Mouse (Mus musculus): ENCODE data around the gene Smpdl3b.

The Smpdl3b gene

DNA sequence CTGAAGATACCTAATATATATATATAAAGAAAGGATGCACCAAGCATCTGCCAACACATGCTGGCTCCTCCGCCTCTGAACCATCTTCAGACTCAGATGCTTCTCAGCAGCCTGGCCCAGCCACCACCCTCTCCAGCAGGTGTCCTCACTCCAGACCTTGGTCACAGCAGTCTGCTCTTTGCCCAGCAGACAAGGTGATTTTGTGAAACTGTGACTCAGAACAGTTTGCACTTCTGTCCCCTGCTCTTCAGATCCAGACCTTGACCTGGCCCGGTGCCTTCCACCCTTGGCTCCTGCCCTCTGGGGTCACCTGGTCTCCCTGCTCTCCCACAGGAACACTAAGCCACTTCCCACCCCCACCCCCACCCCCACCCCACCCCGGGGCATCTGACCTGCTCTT, 21.2 kb downstream of the Smpdl3b start:
- CTCF ChIA-PET, result interaction anchor here (0.6 to 1.3 kb wide), 2 partner anchors 26 to 87 kb away, joined by 3 to 6 read pairs; no protein-coding TSS in a partner anchor

- CTCF ChIA-PET, result no interaction called here
Measured at GRCm38 (mm10) chr4:132735389-132735788, 21.7 kb downstream of the Smpdl3b start.

GRCm38 (mm10) chr4:132734766-132735165, 22.3 kb downstream of the Smpdl3b start:
- CTCF ChIA-PET, result no interaction called here

DNA sequence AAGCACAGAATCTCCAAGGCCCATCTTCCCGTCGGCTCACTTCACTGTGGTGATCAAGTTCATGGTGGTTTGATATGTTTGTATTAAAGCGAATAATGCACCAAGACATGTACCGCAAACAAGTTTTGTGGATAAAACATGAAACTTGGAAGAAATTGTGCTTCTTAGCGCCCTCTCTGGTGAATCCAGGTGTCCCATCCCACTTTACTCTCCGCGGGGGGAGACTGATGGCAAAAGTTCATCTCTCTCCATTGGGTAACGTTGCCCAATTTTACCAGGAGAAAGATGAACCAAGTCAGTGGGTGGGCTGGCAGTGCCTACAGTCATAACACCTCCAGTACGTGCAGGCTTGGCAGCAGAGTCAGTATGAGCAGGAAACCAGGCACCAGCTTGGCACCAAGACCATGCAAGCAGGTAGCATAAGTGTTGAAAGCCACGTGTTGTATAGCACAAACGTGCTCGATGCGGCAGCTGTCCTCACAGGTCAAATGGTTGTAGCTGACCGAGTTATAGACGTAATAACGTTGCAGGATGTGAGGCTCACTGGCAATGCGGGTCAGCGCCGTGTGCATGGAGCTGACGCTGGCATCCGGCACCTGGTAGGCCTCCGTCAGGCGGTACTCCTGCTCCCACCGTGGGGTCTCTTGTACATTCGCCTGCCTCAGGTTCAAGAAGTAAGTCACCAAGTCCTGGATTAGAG, 23.8 kb downstream of the Smpdl3b start:
- CTCF ChIA-PET, result no interaction called here

GRCm38 (mm10) chr4:132732148-132732684, 24.8 kb downstream of the Smpdl3b start, which contains the start of gene Xkr8:
Gene Xkr8 (minus strand): TSS chr4:132732546.
- CTCF ChIA-PET, result no interaction called here

- CTCF ChIA-PET, result no interaction called here
Measured at GRCm38 (mm10) chr4:132731616-132732015, 25.4 kb downstream of the Smpdl3b start.

GRCm38 (mm10) chr4:132728233-132728632, 28.8 kb downstream of the Smpdl3b start:
- CTCF ChIA-PET, result no interaction called here

DNA sequence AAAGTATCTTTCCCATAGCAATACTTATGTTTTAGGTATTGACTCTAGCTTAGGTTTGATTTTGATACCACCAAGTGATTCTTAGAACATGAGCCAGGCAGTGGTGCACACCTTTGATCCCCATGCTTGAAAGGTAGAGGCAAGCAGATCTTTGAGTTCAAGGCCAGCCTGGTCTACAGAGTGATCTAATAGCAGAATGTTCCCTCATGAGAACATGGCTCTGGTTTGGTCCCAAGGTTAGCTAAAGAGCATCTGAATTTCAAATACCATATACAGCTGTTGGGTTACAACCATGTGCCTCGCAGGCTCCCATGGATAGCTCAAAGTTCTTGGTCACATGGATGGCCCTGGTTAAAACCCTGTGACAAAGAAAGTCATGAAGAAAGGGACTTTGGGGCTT, 38.8 kb downstream of the Smpdl3b start:
- CTCF ChIA-PET, result interaction anchor here (0.6 kb wide), 1 partner anchor 105 kb away, joined by 3 read pairs; no protein-coding TSS in a partner anchor

DNA sequence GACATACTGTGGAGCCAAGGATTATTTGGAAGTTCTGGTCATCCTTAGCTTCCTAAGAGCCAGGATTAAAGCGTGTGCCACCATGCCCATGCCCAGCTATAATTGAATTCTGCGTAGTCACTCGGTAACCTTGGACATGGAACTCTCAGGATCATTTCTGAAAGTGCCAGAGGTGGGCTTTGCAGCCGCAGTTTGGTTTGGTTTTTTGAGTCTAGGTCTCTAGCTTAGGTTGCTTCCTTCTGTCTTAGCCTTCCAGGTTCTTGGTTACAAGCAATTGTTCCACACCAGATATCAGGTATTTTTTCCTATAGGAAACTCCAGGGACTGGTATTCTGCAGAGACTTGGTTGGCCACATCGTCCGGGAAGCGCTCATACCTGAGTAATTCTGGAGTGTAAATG, 43.9 kb downstream of the Smpdl3b start:
- CTCF ChIA-PET, result no interaction called here

DNA sequence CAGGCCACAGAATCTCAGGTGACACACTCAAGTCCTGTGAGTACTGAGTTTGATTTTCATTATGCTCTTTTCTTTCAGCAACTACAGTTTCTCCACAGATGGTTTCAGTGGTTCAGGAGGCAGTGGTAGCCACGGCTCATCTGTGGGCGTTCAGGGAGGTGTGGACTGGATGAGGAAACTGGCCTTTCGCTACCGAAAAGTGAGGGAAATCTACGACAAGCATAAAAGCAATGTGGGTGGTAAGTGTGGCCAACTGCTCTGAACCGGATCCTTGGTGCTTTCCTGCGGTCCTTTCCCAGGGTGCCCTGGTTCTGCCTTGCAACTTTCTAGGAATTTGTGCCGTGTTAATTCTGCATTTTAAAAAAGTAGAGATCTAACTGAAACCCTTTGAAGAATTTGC, 50.2 kb downstream of the Smpdl3b start:
- CTCF ChIA-PET, result no interaction called here

DNA sequence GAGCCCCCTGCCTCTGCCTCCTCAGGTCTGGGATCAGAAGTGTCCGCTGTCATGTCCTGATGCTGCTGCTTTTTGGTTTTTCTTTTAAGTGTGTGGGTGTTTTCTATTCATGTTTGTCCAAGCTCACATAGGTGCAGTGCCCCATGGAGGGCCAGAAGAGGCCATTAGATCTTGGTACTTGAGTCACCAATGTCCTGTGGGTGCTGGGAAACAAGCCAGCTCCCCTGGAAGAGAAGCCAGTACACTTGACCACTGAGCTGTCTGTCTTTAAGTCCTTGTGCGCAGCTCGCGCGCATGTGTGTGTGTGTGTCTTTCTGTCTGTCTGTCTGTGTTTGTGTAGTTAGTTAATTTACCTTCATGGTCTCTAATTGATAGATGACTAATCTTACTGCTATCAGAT, 55.0 kb downstream of the Smpdl3b start:
- CTCF ChIA-PET, result no interaction called here

DNA sequence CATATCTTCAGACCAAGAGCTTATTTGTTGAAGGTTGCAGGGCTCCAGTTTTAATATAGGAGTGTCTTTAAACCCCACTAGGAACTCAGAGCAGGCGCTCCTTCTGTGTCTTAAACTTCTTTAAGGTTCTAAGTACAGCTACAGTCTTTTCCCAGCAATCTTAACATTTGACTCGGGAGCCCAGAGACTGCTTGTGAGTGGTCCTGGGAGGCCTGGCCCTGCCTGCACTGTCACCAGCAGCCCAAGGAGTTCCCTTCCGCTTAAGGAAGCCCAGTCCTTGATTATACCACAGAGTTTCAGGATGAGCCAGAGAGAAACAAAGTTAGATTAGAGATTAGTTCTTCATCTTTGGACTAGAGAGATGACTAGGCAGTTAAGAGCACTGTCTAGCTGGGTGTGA, 63.7 kb downstream of the Smpdl3b start:
- CTCF ChIA-PET, result no interaction called here

GRCm38 (mm10) chr4:132689634-132690033, 67.4 kb downstream of the Smpdl3b start:
- CTCF ChIA-PET, result no interaction called here

Data from spleen, embryonic (tissue).